Mouse (Mus musculus) heart, postnatal 0 days (tissue): ENCODE data around the gene Adnp. TPM values are rescaled to one million over a fixed set of nuclear protein-coding genes. Genes with fewer than 3 reads are reported as not detected.

ENCODE experiments used
- ATAC-seq: fragments of 200-750 bp; cut with Nextera tagmentation; 2 replicates; pipeline ENCODE4 v1.8.0; 2017; ENCODE audit warnings: low read depth, moderate number of reproducible peaks, moderate library complexity; ENCODE audit not compliant: insufficient read depth
- DNase-seq: peaks from one replicate; pipeline ENCODE4 v3.0.0-alpha.2; 2016; ENCODE audit warnings: low spot score
- H3K27ac ChIP-seq: fragments of 300-500 bp; sonication (generic); 2 replicates; pipeline ENCODE4 v1.5.1; 2014; ENCODE audit warnings: low read depth, mild to moderate bottlenecking
- H3K27me3 ChIP-seq: fragments of 300-500 bp; sonication (generic); 2 replicates; pipeline ENCODE4 v1.6.1; 2014; ENCODE audit warnings: low read length, mixed read lengths; ENCODE audit not compliant: control insufficient read depth, insufficient read depth
- H3K36me3 ChIP-seq: fragments of 300-500 bp; sonication (generic); replicated peaks from 2 replicates; pipeline ENCODE4 v1.6.1; 2014; ENCODE audit warnings: low read length, mixed read lengths; ENCODE audit not compliant: control insufficient read depth, insufficient read depth
- H3K4me1 ChIP-seq: fragments of 300-500 bp; sonication (generic); 2 replicates; pipeline ENCODE4 v1.6.1; 2014; ENCODE audit warnings: antibody characterized with exemption; ENCODE audit not compliant: control insufficient read depth, insufficient read depth
- H3K4me2 ChIP-seq: fragments of 300-500 bp; sonication (generic); 2 replicates; pipeline ENCODE4 v1.6.1; 2014; ENCODE audit warnings: low read depth, mild to moderate bottlenecking, low read length, moderate library complexity
- H3K4me3 ChIP-seq: fragments of 300-500 bp; sonication (generic); 2 replicates; pipeline ENCODE4 v1.5.1; 2014; ENCODE audit warnings: low read depth, low read length
- H3K9ac ChIP-seq: fragments of 300-500 bp; sonication (generic); replicated peaks from 2 replicates; pipeline ENCODE4 v1.6.1; 2014; ENCODE audit warnings: low read depth, low read length, mixed read lengths
- H3K9me3 ChIP-seq: fragments of 300-500 bp; sonication (generic); replicated peaks from 2 replicates; pipeline ENCODE4 v1.6.1; 2016; ENCODE audit warnings: low read length; ENCODE audit not compliant: control insufficient read depth
- CTCF ChIP-seq: IDR thresholded peaks from 2 replicates; pipeline ENCODE4 v1.5.1; 2016; ENCODE audit warnings: antibody characterized with exemption, control low read depth, low read depth
- EP300 ChIP-seq: IDR thresholded peaks from 2 replicates; pipeline ENCODE4 v1.6.1; 2016; ENCODE audit warnings: antibody characterized with exemption, low read depth
- WGBS: fragments of 180-500 bp; shearing (Covaris S2); extraction: QIAGEN DNeasy Blood & Tissue Kit; methylation state at CpG from one replicate; pipeline ENCODE4 v1.1.7; 2014; 5-methylcytosine and 5-hydroxymethylcytosine counted together
- polyA plus RNA-seq: library from polyadenylated mRNA; unstranded; fragments of >200 nt; fragmentation: Nextera tagmentation; extraction: Ambion mirVana; gene quantifications from 2 replicates; pipeline ENCODE4 v1.2.1, GENCODE M21; 2015
- total RNA-seq: library from RNA; depleted of rRNA; stranded (reverse); fragments of >200 nt; gene quantifications from 2 replicates; pipeline ENCODE4 v1.2.3, GENCODE M21; 2014; ENCODE audit warnings: low replicate concordance

The Adnp gene
- total and polyA plus RNA-seq, 2 experiments from 2014 or later, result 2.4 to 28.2 TPM

- WGBS, result 89% methylated on average over 5 of the region's 5 CpGs
- ATAC-seq, result no peak
- peaks cover 9% of the 10 kb centered on the region; the same call in 1 of the 2 replicates for H3K36me3 ChIP-seq
These were observed 26.4 kb upstream of the Adnp start for GRCm38 (mm10) chr2:168233286-168233685.

GRCm38 (mm10) chr2:168231471-168231829 is 24.5 kb upstream of the Adnp start:
- Histone ChIP-seq H3K4me3 (peak overlapping the region; percentile 91), H3K4me1 (peaks cover 20% of the 10 kb centered on the region), H3K27me3 (no peaks in the 10 kb centered on the region), H3K4me2 (peak overlapping the region; percentile 94), H3K36me3 (peaks cover 17% of the 10 kb centered on the region), H3K27ac (no peak overlapping the region), H3K9me3 (no peaks in the 10 kb centered on the region), H3K9ac (peak overlapping the region; percentile 94; the same call in 1 of the 2 replicates)
- ATAC-seq, result no peak
- TF ChIP-seq CTCF, result no peak
- 55% methylated on average over 33 of the region's 33 CpGs for WGBS
- no peak for DNase-seq

More at GRCm38 (mm10) chr2:168233286-168233685, 26.4 kb upstream of the Adnp start:
- Histone ChIP-seq H3K4me2 (no peak overlapping the region), H3K9me3 (0 out of 2 replicates have a peak, but pooled peaks cover 2% of the 10 kb centered on the region), H3K27me3 (no peaks in the 10 kb centered on the region), H3K27ac (no peak overlapping the region), H3K4me3 (no peak overlapping the region), H3K4me1 (peaks cover 19% of the 10 kb centered on the region), H3K9ac (no peak overlapping the region)
- no peak for DNase-seq
- TF ChIP-seq EP300, result no peak
- TF ChIP-seq CTCF, result no peak

- H3K36me3 ChIP-seq, result peaks cover 22% of the 10 kb centered on the region
- peak overlapping the region; percentile 94 for H3K9ac ChIP-seq
- peak overlapping the region; percentile 91 for H3K4me3 ChIP-seq
- WGBS, result 2% methylated on average over 76 of the region's 105 CpGs
- peak overlapping the region; percentile 90 for H3K27ac ChIP-seq
- DNase-seq, result no peak
- H3K27me3 ChIP-seq, result no peaks in the 10 kb centered on the region
- peak overlapping the region; percentile 94 for H3K4me2 ChIP-seq
- peak; percentile 65 for ATAC-seq
- H3K4me1 ChIP-seq, result peaks cover 20% of the 10 kb centered on the region
- no peaks in the 10 kb centered on the region for H3K9me3 ChIP-seq
- no peak for TF ChIP-seq EP300
- no peak for TF ChIP-seq CTCF
These were observed 24.0 kb upstream of the Adnp start for GRCm38 (mm10) chr2:168230773-168231470.

- TF ChIP-seq EP300 (peak; percentile 90; the same call in 1 of the 2 replicates), CTCF (no peak)
- Histone ChIP-seq H3K27ac (peak within 1 kb of the TSS; percentile 90), H3K9ac (peak within 1 kb of the TSS; percentile 94), H3K4me3 (peak within 1 kb of the TSS; percentile 91), H3K36me3 (peaks cover 29% of the 10 kb centered on the region), H3K4me1 (peaks cover 20% of the 10 kb centered on the region), H3K4me2 (peak within 1 kb of the TSS; percentile 94), H3K9me3 (no peaks in the 10 kb centered on the region), H3K27me3 (no peaks in the 10 kb centered on the region)
- under 1% methylated on average over 73 of the region's 73 CpGs for WGBS
- peak; percentile 86 for ATAC-seq
- DNase-seq, result peak; percentile 87
These were observed 23.3 kb upstream of the Adnp start, which contains the start of the genes Gm20716, Dpm1 and Mocs3 for GRCm38 (mm10) chr2:168230026-168230728. Gene Gm20716 (minus strand): TSS chr2:168230364. Gene Dpm1 (minus strand): TSS chr2:168230591. Gene Mocs3 (plus strand): TSS chr2:168230622.

- H3K9ac ChIP-seq, result peak overlapping the region; percentile 94
- ATAC-seq (peak; percentile 33), DNase-seq (no peak)
- H3K27me3 ChIP-seq, result no peaks in the 10 kb centered on the region
- peaks cover 37% of the 10 kb centered on the region for H3K36me3 ChIP-seq
- no peaks in the 10 kb centered on the region for H3K9me3 ChIP-seq
- H3K27ac ChIP-seq, result peak overlapping the region; percentile 90
- H3K4me1 ChIP-seq, result peaks cover 20% of the 10 kb centered on the region
- H3K4me2 ChIP-seq, result peak overlapping the region; percentile 94
- peak overlapping the region; percentile 91 for H3K4me3 ChIP-seq
- TF ChIP-seq EP300 (no peak), CTCF (no peak)
- 15% methylated on average over 41 of the region's 41 CpGs for WGBS
These were observed 22.5 kb upstream of the Adnp start for GRCm38 (mm10) chr2:168229116-168230025.
